Mouse (Mus musculus): ENCODE measurements at regions not wholly inside any gene's neighbourhood (a gene's known extent, or its start where the extent isn't known, plus 50 kb on each side); places are given as distances from the start of the nearest gene placed in this dataset.
A peak's percentile ranks its signal among the peaks of the same experiment; 100 is the strongest.

GRCm38 (mm10) chr16:21364885-21365284 lies 58.0 kb upstream of the Vps8 start:
- no peak for DNase-seq

- peak; percentile 30 for DNase-seq
These were observed 55.5 kb upstream of the Vps8 start for GRCm38 (mm10) chr16:21367449-21367848.

GRCm38 (mm10) chr16:21368821-21369220 lies 54.1 kb upstream of the Vps8 start:
- DNase-seq: no peak

- no peak for DNase-seq
These were observed 53.1 kb upstream of the Vps8 start for GRCm38 (mm10) chr16:21369569-21370512.

Measured in right cerebral cortex, postnatal 14 days (tissue).